Mouse (Mus musculus) heart, adult 2 months (tissue): ENCODE results near the gene Gpr62.

Experiments used
- CTCF ChIP-seq: fragments of 200-600 bp; IDR thresholded peaks from 2 replicates; pipeline ENCODE4 v1.8.1; 2022; ENCODE audit warnings: antibody characterized with exemption, mild to moderate bottlenecking, moderate library complexity
- EP300 ChIP-seq: fragments of 200-500 bp; IDR thresholded peaks from 2 replicates; pipeline ENCODE4 v1.6.1; 2011; ENCODE audit warnings: low read depth, low read length, control low read depth; ENCODE audit not compliant: insufficient read depth
- POLR2A ChIP-seq: fragments of 200-500 bp; IDR thresholded peaks from 2 replicates; pipeline ENCODE4 v1.6.1; 2011; ENCODE audit warnings: mild to moderate bottlenecking, low read depth, low read length, control low read depth; ENCODE audit not compliant: insufficient read depth

DNA sequence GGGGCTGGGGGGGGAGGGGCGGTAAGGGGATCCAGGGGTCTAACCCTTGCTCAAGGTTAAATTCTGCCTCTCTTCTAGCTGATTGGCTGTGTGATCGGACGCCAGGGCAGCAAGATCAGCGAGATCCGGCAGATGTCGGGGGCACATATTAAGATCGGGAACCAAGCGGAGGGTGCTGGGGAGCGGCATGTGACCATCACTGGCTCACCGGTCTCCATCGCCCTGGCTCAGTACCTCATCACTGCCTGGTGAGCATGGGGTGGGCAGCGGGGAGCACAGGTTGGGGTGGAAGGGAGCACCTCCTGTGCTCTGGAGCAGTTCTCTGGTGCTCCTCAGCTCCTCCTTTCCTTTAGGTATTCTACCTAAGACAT lies 3.3 kb downstream of the Gpr62 start:
- no peak for TF ChIP-seq POLR2A
- TF ChIP-seq CTCF, result no peak
- TF ChIP-seq EP300, result no peak
